Mouse (Mus musculus) cerebellum, adult (tissue): Measurements from ENCODE around the gene Edil3.
A peak's percentile ranks its signal among the peaks of the same experiment; 100 is the strongest.

Experiments used
- ATAC-seq: cut with Nextera tagmentation; 2 replicates; pipeline ENCODE4 v1.9.2; 2017; ENCODE audit warnings: mild to moderate bottlenecking, moderate library complexity, mixed read lengths; ENCODE audit not compliant: insufficient number of reproducible peaks, low FRiP score, low TSS enrichment

Edil3 gene

GRCm38 (mm10) chr13:88821440-88822331, at the start of gene Edil3:
TSS of gene Edil3 (plus strand) at chr13:88821472.
- peak; percentile 40; the same call in 1 of the 2 replicates for ATAC-seq

- no peak for ATAC-seq
These were observed 22.1 kb upstream of the Edil3 start for GRCm38 (mm10) chr13:88799186-88799585.

- no peak for ATAC-seq
These were observed 20.3 kb upstream of the Edil3 start for GRCm38 (mm10) chr13:88801006-88801405.

GRCm38 (mm10) chr13:88805838-88806237, 15.4 kb upstream of the Edil3 start:
- ATAC-seq, result no peak

- ATAC-seq, result no peak
These were observed 15.0 kb upstream of the Edil3 start for GRCm38 (mm10) chr13:88806269-88806668.

- no peak for ATAC-seq
These were observed 11.2 kb upstream of the Edil3 start for GRCm38 (mm10) chr13:88810097-88810496.

GRCm38 (mm10) chr13:88820686-88821308, 475 bp upstream of the Edil3 start:
- ATAC-seq, result no peak

- no peak for ATAC-seq
These were observed 1.1 kb downstream of the Edil3 start for GRCm38 (mm10) chr13:88822332-88822895.

- no peak for ATAC-seq
These were observed 1.8 kb downstream of the Edil3 start for GRCm38 (mm10) chr13:88822976-88823521.

GRCm38 (mm10) chr13:88823522-88824419, 2.5 kb downstream of the Edil3 start:
- no peak for ATAC-seq

GRCm38 (mm10) chr13:88824441-88824840, 3.2 kb downstream of the Edil3 start:
- ATAC-seq, result no peak

GRCm38 (mm10) chr13:88828362-88828761, 7.1 kb downstream of the Edil3 start:
- no peak for ATAC-seq

GRCm38 (mm10) chr13:88833732-88834131, 12.5 kb downstream of the Edil3 start:
- no peak for ATAC-seq

GRCm38 (mm10) chr13:88849739-88850138, 28.5 kb downstream of the Edil3 start:
- no peak for ATAC-seq

GRCm38 (mm10) chr13:88879960-88880359, 58.7 kb downstream of the Edil3 start:
- no peak for ATAC-seq

- no peak for ATAC-seq
These were observed 69.5 kb downstream of the Edil3 start for GRCm38 (mm10) chr13:88890728-88891127.

GRCm38 (mm10) chr13:88900046-88900445, 78.8 kb downstream of the Edil3 start:
- ATAC-seq, result no peak

GRCm38 (mm10) chr13:88907405-88907804, 86.1 kb downstream of the Edil3 start:
- ATAC-seq, result no peak

- ATAC-seq, result no peak
These were observed 86.9 kb downstream of the Edil3 start for GRCm38 (mm10) chr13:88908187-88908586.

- ATAC-seq, result no peak
These were observed 95.2 kb downstream of the Edil3 start for GRCm38 (mm10) chr13:88916503-88916902.
